Comparison of ENCODE assay signal across 9 mouse cellular contexts in genomic region chr5:103654225-103654624, GRCm38 (mm10). TPM values are rescaled to one million over a fixed set of nuclear protein-coding genes. Genes with fewer than 3 reads are reported as not detected.
DNase-seq lines count a peak whose midpoint lies in the region; ATAC-seq and TF ChIP-seq lines count a peak whose summit lies in the region.
"Had no signal": no experiment of that assay in that cellular context is flagged by ENCODE, and none has a peak within 500 bp of the region (broad histone marks: within the 10 kb centered on the region; RNA-seq: fewer than 3 reads in every experiment).

No protein-coding gene starts in this region.

- H3K27ac ChIP-seq in intestine, postnatal 0 days (ENCODE audit: low read depth, low read length) = no peak overlapping the region
- no peak overlapping the region for H3K27ac ChIP-seq in intestine, embryonic 16.5 days (ENCODE audit: low read length)
- no peak overlapping the region for H3K27ac ChIP-seq in ES-E14 (ENCODE audit: insufficient read depth, low read depth, low read length, poor library complexity, severe bottlenecking)
- no peak overlapping the region for H3K27ac ChIP-seq in lung, postnatal 0 days (ENCODE audit: low read length)
- H3K27ac ChIP-seq: heart, embryonic 13.5 days had no signal

- no peak overlapping the region for H3K9ac ChIP-seq in intestine, postnatal 0 days (ENCODE audit: low read depth, low read length)
- H3K9ac ChIP-seq in intestine, embryonic 16.5 days (ENCODE audit: low read depth, low read length) = no peak overlapping the region
- no peak overlapping the region for H3K9ac ChIP-seq in ES-E14 (ENCODE audit: insufficient read depth, low read depth, low read length, poor library complexity, severe bottlenecking)
- no peak overlapping the region for H3K9ac ChIP-seq in lung, postnatal 0 days (replicated peaks; ENCODE audit: low read depth)
- H3K9ac ChIP-seq: heart, embryonic 13.5 days had no signal

- no peaks in the 10 kb centered on the region for H3K9me3 ChIP-seq in intestine, postnatal 0 days (ENCODE audit: control insufficient read depth)
- 0 out of 2 replicates have a peak, but pooled peaks cover 3% of the 10 kb centered on the region for H3K9me3 ChIP-seq in intestine, embryonic 16.5 days (ENCODE audit: control insufficient read depth, low read length)
- H3K9me3 ChIP-seq in ES-E14 (ENCODE audit: control insufficient read depth, insufficient read depth, low read depth, low read length) = no peaks in the 10 kb centered on the region
- no peaks in the 10 kb centered on the region for H3K9me3 ChIP-seq in lung, postnatal 0 days (ENCODE audit: low read length)
- H3K9me3 ChIP-seq: heart, embryonic 13.5 days had no signal

- H3K36me3 ChIP-seq in intestine, postnatal 0 days (ENCODE audit: control insufficient read depth, insufficient read depth) = no peaks in the 10 kb centered on the region
- no peaks in the 10 kb centered on the region for H3K36me3 ChIP-seq in intestine, embryonic 16.5 days (ENCODE audit: control insufficient read depth, insufficient read depth, low read length)
- no peaks in the 10 kb centered on the region for H3K36me3 ChIP-seq in ES-E14 (ENCODE audit: control insufficient read depth, insufficient read depth, low read length, poor library complexity, severe bottlenecking)
- H3K36me3 ChIP-seq in lung, postnatal 0 days (ENCODE audit: insufficient read depth, low read length) = no peaks in the 10 kb centered on the region
- H3K36me3 ChIP-seq: heart, embryonic 13.5 days had no signal

- TF ChIP-seq EP300 in lung, postnatal 0 days (IDR thresholded peaks at IDR 0.05) = no peak

- peak; percentile 81 for TF ChIP-seq CTCF in intestine, postnatal 0 days (IDR thresholded peaks at IDR 0.05; ENCODE audit: low read depth)
- peak; percentile 80 for TF ChIP-seq CTCF in lung, postnatal 0 days (IDR thresholded peaks at IDR 0.05)

- peak; percentile 51 to 60 for DNase-seq in B cell, adult 2 months
- DNase-seq in ES-E14 (ENCODE audit: low read depth, low spot score) = peak; percentile 95
- DNase-seq in embryo, embryonic 11.5 days (ENCODE audit: low read depth, low spot score) = peak; percentile 49
- DNase-seq in lung, postnatal 0 days (ENCODE audit: low spot score) = peak; percentile 68
- DNase-seq in thymus, postnatal 36 days = peak; percentile 38 to 44
- DNase-seq in gastrocnemius, postnatal 25 days = no peak

- ATAC-seq in intestine, postnatal 0 days = no peak
- no peak for ATAC-seq in intestine, embryonic 16.5 days
- no peak for ATAC-seq in lung, postnatal 0 days

- in situ Hi-C loops in ES-E14 (cut with MboI; ENCODE audit: low sequenced_read_pairs in 2 of 2, unreplicated experiment in 2 of 2) = loop anchor here (10.0 to 25.0 kb wide), 2 partner anchors 292 to 299 kb away; no protein-coding TSS in a partner anchor

- no peaks in the 10 kb centered on the region for H3K27me3 ChIP-seq in intestine, postnatal 0 days (replicated peaks; ENCODE audit: control insufficient read depth, insufficient read depth, low read length)
- 0 out of 2 replicates have a peak, but pooled peaks cover 3% of the 10 kb centered on the region for H3K27me3 ChIP-seq in intestine, embryonic 16.5 days (replicated peaks; ENCODE audit: control insufficient read depth, insufficient read depth, low read length)
- H3K27me3 ChIP-seq in lung, postnatal 0 days (replicated peaks; ENCODE audit: insufficient read depth, low read length) = no peaks in the 10 kb centered on the region

- no peak overlapping the region for H3K4me3 ChIP-seq in intestine, postnatal 0 days (ENCODE audit: low read depth, low read length)
- no peak overlapping the region for H3K4me3 ChIP-seq in intestine, embryonic 16.5 days (ENCODE audit: low read length)
- H3K4me3 ChIP-seq in ES-E14 (ENCODE audit: insufficient read depth in 1 of 2, low read depth in 1 of 2, low read length in 2 of 2, poor library complexity in 1 of 2, severe bottlenecking in 1 of 2) = no peak overlapping the region
- no peak overlapping the region for H3K4me3 ChIP-seq in lung, postnatal 0 days (ENCODE audit: low read depth, low read length)

- H3K4me1 ChIP-seq in intestine, postnatal 0 days (replicated peaks; ENCODE audit: control insufficient read depth, insufficient read depth, low read length) = 0 out of 2 replicates have a peak, but pooled peaks cover 5% of the 10 kb centered on the region
- peaks cover 3% of the 10 kb centered on the region; the same call in 1 of the 2 replicates for H3K4me1 ChIP-seq in intestine, embryonic 16.5 days (ENCODE audit: control insufficient read depth, insufficient read depth, low read length)
- H3K4me1 ChIP-seq in ES-E14 (ENCODE audit: control insufficient read depth in 2 of 2, insufficient read depth in 2 of 2, low read length in 2 of 2, poor library complexity in 1 of 2) = peaks cover 0 to 5% of the 10 kb centered on the region in 2 experiments; a peak in 1 of 4 replicates
- peaks cover 6% of the 10 kb centered on the region; the same call in 1 of the 2 replicates for H3K4me1 ChIP-seq in lung, postnatal 0 days (ENCODE audit: insufficient read depth, low read depth, low read length)

- H3K4me2 ChIP-seq in intestine, postnatal 0 days (replicated peaks; ENCODE audit: low read depth) = no peak overlapping the region
- no peak overlapping the region for H3K4me2 ChIP-seq in intestine, embryonic 16.5 days (ENCODE audit: low read depth, low read length)
- H3K4me2 ChIP-seq in lung, postnatal 0 days (replicated peaks; ENCODE audit: low read depth, low read length) = no peak overlapping the region

- 48% methylated on average over 6 of the region's 6 CpGs for WGBS in intestine, postnatal 0 days
- WGBS in intestine, embryonic 16.5 days = 43% methylated on average over 6 of the region's 6 CpGs
- WGBS in lung, postnatal 0 days = 31% methylated on average over 6 of the region's 6 CpGs

TF ChIP-seq in ES-E14, 5 proteins besides CTCF, POLR2A, EP300 and RAD21:
- TF ChIP-seq MAFK (IDR thresholded peaks at IDR 0.05; ENCODE audit: insufficient read depth, low read depth, low read length) = no peak
- no peak for TF ChIP-seq CHD2 (IDR thresholded peaks at IDR 0.05; ENCODE audit: low read depth, low read length)
- no peak for TF ChIP-seq HCFC1 (IDR thresholded peaks at IDR 0.05; ENCODE audit: borderline replicate concordance, insufficient read depth, low read length)
- no peak for TF ChIP-seq ZNF384 (IDR thresholded peaks at IDR 0.05; ENCODE audit: low read depth, low read length)
- peak; percentile 74 for TF ChIP-seq ZC3H11A (IDR thresholded peaks at IDR 0.05; ENCODE audit: borderline replicate concordance, low read depth, low read length)

RNA-seq across cellular contexts. Expression of gene 1700016H13Rik, which starts 1.6 kb away (rescaled TPM):
- 0.23 TPM in 1 of 2 replicates, not detected in the other for polyA plus RNA-seq in intestine, postnatal 0 days (2015; fragmentation: Nextera tagmentation; extraction: Ambion mirVana)
- polyA plus RNA-seq in intestine, embryonic 16.5 days (2015; fragmentation: Nextera tagmentation; extraction: Ambion mirVana) = not detected in 2 replicates
- total RNA-seq in ES-E14 (2012; rRNA removed) = 0.18 and 0.21 TPM in 2 replicates
- 1.3 and 1.5 TPM in 2 replicates for polyA plus RNA-seq in lung, postnatal 0 days (2015; fragmentation: Nextera tagmentation; extraction: Ambion mirVana)
- under 1 TPM; 0.31 to 0.72 TPM for total RNA-seq in gastrocnemius, postnatal 25 days (2021)

RNA-seq across cellular contexts. Expression of gene Slc10a6, which starts 25.0 kb away (rescaled TPM):
- 0.38 and 0.56 TPM in 2 replicates for polyA plus RNA-seq in intestine, postnatal 0 days (2015; fragmentation: Nextera tagmentation; extraction: Ambion mirVana)
- polyA plus RNA-seq in intestine, embryonic 16.5 days (2015; fragmentation: Nextera tagmentation; extraction: Ambion mirVana) = 0.67 and 0.84 TPM in 2 replicates
- 0.22 and 0.26 TPM in 2 replicates for total RNA-seq in ES-E14 (2012; rRNA removed)
- polyA plus RNA-seq in lung, postnatal 0 days (2015; fragmentation: Nextera tagmentation; extraction: Ambion mirVana) = 6.9 and 13.8 TPM in 2 replicates
- 1 to 10 TPM in 1 of 2 experiments, under 1 TPM in 1; 0.82 to 1.7 TPM for total RNA-seq in gastrocnemius, postnatal 25 days (2021)

RNA-seq across cellular contexts. Expression of gene Aff1, which starts 37.9 kb away (rescaled TPM):
- polyA plus RNA-seq in intestine, postnatal 0 days (2015; fragmentation: Nextera tagmentation; extraction: Ambion mirVana) = 5.8 and 6.8 TPM in 2 replicates
- polyA plus RNA-seq in intestine, embryonic 16.5 days (2015; fragmentation: Nextera tagmentation; extraction: Ambion mirVana) = 3.9 and 5.2 TPM in 2 replicates
- total RNA-seq in ES-E14 (2012; rRNA removed) = 21.2 and 26.0 TPM in 2 replicates
- 9.4 and 10.0 TPM in 2 replicates for polyA plus RNA-seq in lung, postnatal 0 days (2015; fragmentation: Nextera tagmentation; extraction: Ambion mirVana)
- 10 to 100 TPM; 28.2 to 32.7 TPM for total RNA-seq in gastrocnemius, postnatal 25 days (2021)
